17 mouse cellular contexts compared by ENCODE assay signal in the genomic region with DNA sequence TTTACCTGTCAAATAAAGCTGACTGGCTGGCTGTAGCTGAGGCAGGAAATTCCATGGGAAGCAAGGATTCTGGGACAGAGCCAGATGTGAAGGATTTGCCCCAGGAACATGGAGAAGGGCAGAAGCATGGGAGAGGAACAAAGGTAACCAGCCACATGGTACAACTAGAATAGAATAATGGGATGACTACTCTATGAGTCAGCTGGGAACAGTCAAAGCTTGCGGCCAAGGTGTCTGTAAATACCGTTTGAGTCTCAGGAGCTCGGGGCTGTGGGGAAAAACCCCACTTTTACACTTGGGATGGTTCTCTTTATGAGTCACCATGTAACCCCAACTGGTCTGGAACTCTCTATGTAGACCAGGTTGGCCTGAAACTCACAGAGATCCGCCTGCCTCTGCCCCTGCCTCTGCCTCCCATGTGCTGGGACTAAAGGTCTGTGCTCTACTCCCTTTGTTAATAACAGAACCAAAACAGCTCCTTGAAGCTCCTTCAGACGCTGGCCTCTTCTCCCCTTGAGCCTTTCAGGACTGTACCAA.
"Had no signal": no experiment of that assay in that cellular context is flagged by ENCODE, and none has a peak within 500 bp of the region (broad histone marks: within the 10 kb centered on the region; RNA-seq: fewer than 3 reads in every experiment).

No protein-coding gene starts in this region.

- H3K4me3 ChIP-seq: limb, embryonic 10.5 days; limb, embryonic 13.5 days; liver, embryonic 12.5 days; liver, embryonic 15.5 days; neural tube, embryonic 12.5 days; neural tube, embryonic 15.5 days had no signal

- DNase-seq: kidney, adult 9 months; kidney, postnatal 14 days; kidney, postnatal 4 days; layer of hippocampus, adult 9-11 months; liver; lung, adult 2 months; lung, postnatal 14 days; lung, postnatal 4 days; midbrain, embryonic 14.5 days; thymus, adult 2 months; thymus, postnatal 14 days had no signal

- H3K27ac ChIP-seq: limb, embryonic 10.5 days; limb, embryonic 13.5 days; liver, embryonic 12.5 days; liver, embryonic 15.5 days; neural tube, embryonic 12.5 days; neural tube, embryonic 15.5 days had no signal

- ATAC-seq: liver, embryonic 12.5 days had no signal

- H3K27me3 ChIP-seq: limb, embryonic 13.5 days; liver, embryonic 12.5 days; liver, embryonic 15.5 days; neural tube, embryonic 12.5 days; neural tube, embryonic 15.5 days had no signal
